Mouse (Mus musculus) bone marrow macrophage, adult 2 months (primary cell): ENCODE measurements at regions not wholly inside any gene's neighbourhood (a gene's known extent, or its start where the extent isn't known, plus 50 kb on each side); places are given as distances from the start of the nearest gene placed in this dataset.

Experiments
- CTCF ChIP-seq: IDR thresholded peaks from 2 replicates; pipeline ENCODE4 v1.5.1; 2012; ENCODE audit warnings: low read depth, mild to moderate bottlenecking, low read length, moderate library complexity
- POLR2A ChIP-seq: IDR thresholded peaks from 2 replicates; pipeline ENCODE4 v1.6.1; 2012; ENCODE audit warnings: mild to moderate bottlenecking, low read depth, low read length, borderline replicate concordance

DNA sequence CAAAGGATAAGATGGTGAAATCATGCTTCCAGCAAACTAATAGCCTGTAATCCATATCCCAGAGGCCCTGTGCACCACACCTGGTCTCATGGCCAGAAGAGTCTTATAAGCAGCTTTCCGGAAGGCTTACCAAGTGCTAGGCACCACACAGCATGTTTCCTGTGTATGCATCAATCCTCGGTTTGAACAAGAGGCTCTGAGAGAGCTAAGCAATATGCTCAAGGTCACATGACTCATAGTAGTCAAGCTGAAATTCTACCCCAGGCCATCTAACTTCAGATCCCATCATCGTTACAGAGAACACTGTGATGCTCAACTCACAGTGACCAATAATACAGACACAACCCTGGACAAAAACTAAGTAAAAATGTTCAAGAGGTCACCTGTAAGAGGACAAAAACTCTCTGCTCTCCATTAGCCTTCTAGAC is 197.1 kb upstream of the Klf7 start:
- TF ChIP-seq CTCF = no peak
- no peak for TF ChIP-seq POLR2A
